Mouse (Mus musculus) embryonic fibroblast, embryonic 13.5 days (primary cell): Measurements from ENCODE around the gene Gnpnat1.

Experiments
- CTCF ChIP-seq: IDR thresholded peaks from 2 replicates; pipeline ENCODE4 v1.5.1; 2011; ENCODE audit warnings: mild to moderate bottlenecking, control low read depth, low read length, moderate library complexity, borderline replicate concordance; ENCODE audit not compliant: insufficient read depth
- POLR2A ChIP-seq: IDR thresholded peaks from 2 replicates; pipeline ENCODE4 v1.6.1; 2011; ENCODE audit warnings: low read depth, mild to moderate bottlenecking, control low read depth, low read length, moderate library complexity

GRCm38 (mm10) chr14:45442781-45443560, 38.3 kb upstream of the Gnpnat1 start:
- TF ChIP-seq POLR2A: no peak
- TF ChIP-seq CTCF: no peak
